Mouse (Mus musculus) cerebellum, adult 11-12 months (tissue): ENCODE results near the gene Fez1.

Experiments used
- DNase-seq: peaks from one replicate; pipeline ENCODE4 v3.0.0; 2022

Gene Fez1

GRCm38 (mm10) chr9:36846346-36846745 is 24.7 kb downstream of the Fez1 start:
- DNase-seq: no peak

- no peak for DNase-seq
Measured at GRCm38 (mm10) chr9:36848661-36849060, 27.0 kb downstream of the Fez1 start.

- no peak for DNase-seq
Measured at GRCm38 (mm10) chr9:36850091-36850490, 28.4 kb downstream of the Fez1 start.

- DNase-seq: no peak
Measured at GRCm38 (mm10) chr9:36852175-36852574, 30.5 kb downstream of the Fez1 start.

- DNase-seq: no peak
Measured at GRCm38 (mm10) chr9:36856351-36856750, 34.7 kb downstream of the Fez1 start.

GRCm38 (mm10) chr9:36857476-36858117 is 35.9 kb downstream of the Fez1 start:
- DNase-seq: no peak

GRCm38 (mm10) chr9:36858677-36859076 is 37.0 kb downstream of the Fez1 start:
- DNase-seq: peak; percentile 95

- no peak for DNase-seq
Measured at GRCm38 (mm10) chr9:36862576-36862975, 40.9 kb downstream of the Fez1 start.

GRCm38 (mm10) chr9:36863694-36864093 is 42.0 kb downstream of the Fez1 start:
- DNase-seq: no peak

GRCm38 (mm10) chr9:36864862-36865813 is 43.5 kb downstream of the Fez1 start:
- DNase-seq: no peak

- no peak for DNase-seq
Measured at GRCm38 (mm10) chr9:36868662-36869061, 47.0 kb downstream of the Fez1 start.

GRCm38 (mm10) chr9:36870263-36870662 is 48.6 kb downstream of the Fez1 start:
- DNase-seq: peak; percentile 60

GRCm38 (mm10) chr9:36873796-36874195 is 52.1 kb downstream of the Fez1 start:
- no peak for DNase-seq

GRCm38 (mm10) chr9:36876313-36876712 is 54.6 kb downstream of the Fez1 start:
- DNase-seq: no peak

- no peak for DNase-seq
Measured at GRCm38 (mm10) chr9:36876787-36877186, 55.1 kb downstream of the Fez1 start.

- no peak for DNase-seq
Measured at GRCm38 (mm10) chr9:36881615-36882014, 60.0 kb downstream of the Fez1 start.

- no peak for DNase-seq
Measured at GRCm38 (mm10) chr9:36882034-36882745, 60.5 kb downstream of the Fez1 start.

- no peak for DNase-seq
Measured at GRCm38 (mm10) chr9:36883569-36883968, 61.9 kb downstream of the Fez1 start.

- DNase-seq: no peak
Measured at GRCm38 (mm10) chr9:36885237-36885636, 63.6 kb downstream of the Fez1 start.

- no peak for DNase-seq
Measured at GRCm38 (mm10) chr9:36890552-36890951, 68.9 kb downstream of the Fez1 start.

- DNase-seq: no peak
Measured at GRCm38 (mm10) chr9:36893413-36893990, 71.8 kb downstream of the Fez1 start.

- peak; percentile 60 for DNase-seq
Measured at GRCm38 (mm10) chr9:36894242-36894641, 72.6 kb downstream of the Fez1 start.
